Mouse (Mus musculus) cortical plate, adult 2 months (tissue): ENCODE results near the gene Fkbp5. TPM values are rescaled to one million over a fixed set of nuclear protein-coding genes. Genes with fewer than 3 reads are reported as not detected.

Experiments used
- H3K27ac ChIP-seq: fragments of 200-500 bp; 2 replicates; pipeline ENCODE4 v1.5.1; 2012; ENCODE audit warnings: low read length, control low read depth, inconsistent platforms; ENCODE audit not compliant: insufficient read depth
- H3K4me1 ChIP-seq: fragments of 200-500 bp; 2 replicates; pipeline ENCODE4 v1.6.1; 2011; ENCODE audit warnings: low read length; ENCODE audit not compliant: control insufficient read depth, insufficient read depth
- H3K4me3 ChIP-seq: fragments of 200-500 bp; 2 replicates; pipeline ENCODE4 v1.5.1; 2011; ENCODE audit warnings: mild to moderate bottlenecking, low read length, control low read depth; ENCODE audit not compliant: insufficient read depth
- CTCF ChIP-seq: fragments of 200-500 bp; IDR thresholded peaks from 2 replicates; pipeline ENCODE4 v1.5.1; 2011; ENCODE audit warnings: mild to moderate bottlenecking, control low read depth, low read length; ENCODE audit not compliant: insufficient read depth; ENCODE audit errors: extremely low read depth
- POLR2A ChIP-seq: fragments of 200-500 bp; IDR thresholded peaks from 2 replicates; pipeline ENCODE4 v1.6.1; 2011; ENCODE audit warnings: mild to moderate bottlenecking, low read length, control low read depth; ENCODE audit not compliant: insufficient read depth; ENCODE audit errors: extremely low read depth
- polyA plus RNA-seq: library from polyadenylated mRNA; depleted of rRNA; stranded (reverse); fragments of >200 nt; gene quantifications from 2 replicates; pipeline ENCODE4 v1.2.3, GENCODE M21; 2012

Fkbp5 gene
- polyA plus RNA-seq, 1 experiment: 13.5 TPM

GRCm38 (mm10) chr17:28434921-28435485 is 82.3 kb downstream of the Fkbp5 start:
- H3K4me1 ChIP-seq: no peaks in the 10 kb centered on the region
- H3K4me3 ChIP-seq: no peak overlapping the region
- TF ChIP-seq POLR2A (no peak), CTCF (no peak)
- H3K27ac ChIP-seq: no peak overlapping the region

- Histone ChIP-seq H3K4me1 (no peaks in the 10 kb centered on the region), H3K4me3 (no peak overlapping the region), H3K27ac (no peak overlapping the region)
- TF ChIP-seq CTCF (no peak), POLR2A (no peak)
Observed at GRCm38 (mm10) chr17:28433029-28433428, 84.3 kb downstream of the Fkbp5 start.

GRCm38 (mm10) chr17:28431931-28432335 is 85.4 kb downstream of the Fkbp5 start:
- TF ChIP-seq CTCF (peak; percentile 13; the same call in 1 of the 2 replicates), POLR2A (no peak)
- H3K4me1 ChIP-seq: no peaks in the 10 kb centered on the region
- no peak overlapping the region for H3K4me3 ChIP-seq
- no peak overlapping the region for H3K27ac ChIP-seq

GRCm38 (mm10) chr17:28431038-28431437 is 86.3 kb downstream of the Fkbp5 start:
- no peaks in the 10 kb centered on the region for H3K4me1 ChIP-seq

GRCm38 (mm10) chr17:28428474-28429258 is 88.7 kb downstream of the Fkbp5 start:
- H3K4me1 ChIP-seq: no peaks in the 10 kb centered on the region
- H3K27ac ChIP-seq: peak overlapping the region; percentile 50; the same call in 1 of the 2 replicates
- TF ChIP-seq CTCF (no peak), POLR2A (no peak)
- H3K4me3 ChIP-seq: no peak overlapping the region

More at GRCm38 (mm10) chr17:28431038-28431437, 86.3 kb downstream of the Fkbp5 start:
- TF ChIP-seq CTCF (no peak), POLR2A (no peak)
- Histone ChIP-seq H3K4me3 (no peak overlapping the region), H3K27ac (no peak overlapping the region)

- no peak overlapping the region for H3K4me3 ChIP-seq
- TF ChIP-seq CTCF (no peak), POLR2A (no peak)
- no peak overlapping the region for H3K27ac ChIP-seq
- H3K4me1 ChIP-seq: no peaks in the 10 kb centered on the region
Observed at GRCm38 (mm10) chr17:28427666-28428065, 89.7 kb downstream of the Fkbp5 start.

GRCm38 (mm10) chr17:28424373-28424772 is 93.0 kb downstream of the Fkbp5 start:
- peaks cover 5% of the 10 kb centered on the region for H3K4me1 ChIP-seq
- no peak overlapping the region for H3K4me3 ChIP-seq
- no peak overlapping the region for H3K27ac ChIP-seq
- no peak for TF ChIP-seq CTCF
- TF ChIP-seq POLR2A: no peak

- Histone ChIP-seq H3K4me1 (peaks cover 5% of the 10 kb centered on the region), H3K4me3 (no peak overlapping the region), H3K27ac (no peak overlapping the region)
- TF ChIP-seq POLR2A (no peak), CTCF (no peak)
Observed at GRCm38 (mm10) chr17:28421071-28421470, 96.3 kb downstream of the Fkbp5 start.

GRCm38 (mm10) chr17:28420229-28421051 is 96.9 kb downstream of the Fkbp5 start:
- Histone ChIP-seq H3K4me3 (no peak overlapping the region), H3K4me1 (peaks cover 7% of the 10 kb centered on the region), H3K27ac (peak overlapping the region; percentile 68)
- TF ChIP-seq CTCF (no peak), POLR2A (no peak)
